Mouse (Mus musculus): Measurements from ENCODE around the gene Tnfrsf19. TPM values are rescaled to one million over a fixed set of nuclear protein-coding genes. Genes with fewer than 3 reads are reported as not detected.

Tnfrsf19 gene
- polyA plus RNA-seq, 1 experiment from 2014 or later, result 127 TPM

GRCm38 (mm10) chr14:60976231-60976630 is 70.1 kb downstream of the Tnfrsf19 start:
- Histone ChIP-seq H3K27ac (ENCODE audit: low read depth, low read length) (no peak overlapping the region), H3K9ac (ENCODE audit: low read length) (no peak overlapping the region), H3K27me3 (ENCODE audit: control insufficient read depth, insufficient read depth, low read length) (no peaks in the 10 kb centered on the region), H3K4me3 (ENCODE audit: low read depth, low read length) (no peak overlapping the region), H3K4me1 (replicated peaks; ENCODE audit: control insufficient read depth, insufficient read depth, low read length) (no peaks in the 10 kb centered on the region), H3K9me3 (ENCODE audit: control insufficient read depth, low read length) (no peaks in the 10 kb centered on the region), H3K4me2 (ENCODE audit: low read depth, low read length, severe bottlenecking) (no peak overlapping the region), H3K36me3 (ENCODE audit: control insufficient read depth, insufficient read depth, low read length) (peaks cover 15% of the 10 kb centered on the region; the same call in 1 of the 2 replicates)
- DNase-seq (ENCODE audit: low spot score), result no peak
- 86% methylated on average over 3 of the region's 3 CpGs for WGBS
- ATAC-seq (replicated peaks; ENCODE audit: low FRiP score), result no peak

GRCm38 (mm10) chr14:60975736-60976135 is 70.6 kb downstream of the Tnfrsf19 start:
- H3K4me2 ChIP-seq (ENCODE audit: low read depth, low read length, severe bottlenecking), result no peak overlapping the region
- ATAC-seq (replicated peaks; ENCODE audit: low FRiP score) (no peak), DNase-seq (ENCODE audit: low spot score) (no peak)
- H3K9me3 ChIP-seq (ENCODE audit: control insufficient read depth, low read length), result no peaks in the 10 kb centered on the region
- H3K27ac ChIP-seq (ENCODE audit: low read depth, low read length), result no peak overlapping the region
- H3K9ac ChIP-seq (ENCODE audit: low read length), result no peak overlapping the region
- H3K4me1 ChIP-seq (replicated peaks; ENCODE audit: control insufficient read depth, insufficient read depth, low read length), result no peaks in the 10 kb centered on the region
- no peak overlapping the region for H3K4me3 ChIP-seq (ENCODE audit: low read depth, low read length)
- peaks cover 16% of the 10 kb centered on the region; the same call in 1 of the 2 replicates for H3K36me3 ChIP-seq (ENCODE audit: control insufficient read depth, insufficient read depth, low read length)
- no peaks in the 10 kb centered on the region for H3K27me3 ChIP-seq (ENCODE audit: control insufficient read depth, insufficient read depth, low read length)
- WGBS, result 85% methylated on average over 3 of the region's 3 CpGs

- DNase-seq (ENCODE audit: low spot score) (no peak), ATAC-seq (replicated peaks; ENCODE audit: low FRiP score) (no peak)
- H3K9ac ChIP-seq (ENCODE audit: low read length), result no peak overlapping the region
- 94% methylated on average over 9 of the region's 9 CpGs for WGBS
- no peak overlapping the region for H3K4me2 ChIP-seq (ENCODE audit: low read depth, low read length, severe bottlenecking)
- H3K27ac ChIP-seq (ENCODE audit: low read depth, low read length), result no peak overlapping the region
- no peaks in the 10 kb centered on the region for H3K4me1 ChIP-seq (replicated peaks; ENCODE audit: control insufficient read depth, insufficient read depth, low read length)
- H3K9me3 ChIP-seq (ENCODE audit: control insufficient read depth, low read length), result no peaks in the 10 kb centered on the region
- no peak overlapping the region for H3K4me3 ChIP-seq (ENCODE audit: low read depth, low read length)
- H3K27me3 ChIP-seq (ENCODE audit: control insufficient read depth, insufficient read depth, low read length), result no peaks in the 10 kb centered on the region
- H3K36me3 ChIP-seq (ENCODE audit: control insufficient read depth, insufficient read depth, low read length), result peaks cover 20% of the 10 kb centered on the region; the same call in 1 of the 2 replicates
Observed at GRCm38 (mm10) chr14:60970961-60971360, 75.3 kb downstream of the Tnfrsf19 start.

- 90% methylated on average over 4 of the region's 4 CpGs for WGBS
- no peaks in the 10 kb centered on the region for H3K4me1 ChIP-seq (replicated peaks; ENCODE audit: control insufficient read depth, insufficient read depth, low read length)
- H3K4me2 ChIP-seq (ENCODE audit: low read depth, low read length, severe bottlenecking), result no peak overlapping the region
- no peak for DNase-seq (ENCODE audit: low spot score)
- H3K27me3 ChIP-seq (ENCODE audit: control insufficient read depth, insufficient read depth, low read length), result no peaks in the 10 kb centered on the region
- H3K4me3 ChIP-seq (ENCODE audit: low read depth, low read length), result no peak overlapping the region
- H3K9ac ChIP-seq (ENCODE audit: low read length), result no peak overlapping the region
- H3K9me3 ChIP-seq (ENCODE audit: control insufficient read depth, low read length), result no peaks in the 10 kb centered on the region
- H3K36me3 ChIP-seq (ENCODE audit: control insufficient read depth, insufficient read depth, low read length), result peaks cover 7% of the 10 kb centered on the region; the same call in 1 of the 2 replicates
- no peak for ATAC-seq (replicated peaks; ENCODE audit: low FRiP score)
- H3K27ac ChIP-seq (ENCODE audit: low read depth, low read length), result no peak overlapping the region
Observed at GRCm38 (mm10) chr14:60966061-60966460, 80.2 kb downstream of the Tnfrsf19 start.

- Histone ChIP-seq H3K4me1 (replicated peaks; ENCODE audit: control insufficient read depth, insufficient read depth, low read length) (no peaks in the 10 kb centered on the region), H3K9ac (ENCODE audit: low read length) (no peak overlapping the region), H3K4me2 (ENCODE audit: low read depth, low read length, severe bottlenecking) (no peak overlapping the region), H3K27ac (ENCODE audit: low read depth, low read length) (no peak overlapping the region), H3K27me3 (ENCODE audit: control insufficient read depth, insufficient read depth, low read length) (no peaks in the 10 kb centered on the region), H3K4me3 (ENCODE audit: low read depth, low read length) (no peak overlapping the region), H3K36me3 (ENCODE audit: control insufficient read depth, insufficient read depth, low read length) (peaks cover 2% of the 10 kb centered on the region; the same call in 1 of the 2 replicates), H3K9me3 (ENCODE audit: control insufficient read depth, low read length) (no peaks in the 10 kb centered on the region)
- WGBS, result 85% methylated on average over 7 of the region's 7 CpGs
- ATAC-seq (replicated peaks; ENCODE audit: low FRiP score) (no peak), DNase-seq (ENCODE audit: low spot score) (no peak)
Observed at GRCm38 (mm10) chr14:60964016-60964810, 82.1 kb downstream of the Tnfrsf19 start.

- Histone ChIP-seq H3K9me3 (ENCODE audit: control insufficient read depth, low read length) (no peaks in the 10 kb centered on the region), H3K4me2 (ENCODE audit: low read depth, low read length, severe bottlenecking) (no peak overlapping the region), H3K27me3 (ENCODE audit: control insufficient read depth, insufficient read depth, low read length) (no peaks in the 10 kb centered on the region), H3K4me3 (ENCODE audit: low read depth, low read length) (no peak overlapping the region), H3K4me1 (replicated peaks; ENCODE audit: control insufficient read depth, insufficient read depth, low read length) (no peaks in the 10 kb centered on the region), H3K36me3 (ENCODE audit: control insufficient read depth, insufficient read depth, low read length) (no peaks in the 10 kb centered on the region; the same call in 1 of the 2 replicates), H3K9ac (ENCODE audit: low read length) (no peak overlapping the region), H3K27ac (ENCODE audit: low read depth, low read length) (no peak overlapping the region)
- DNase-seq (ENCODE audit: low spot score) (no peak), ATAC-seq (replicated peaks; ENCODE audit: low FRiP score) (no peak)
Observed at GRCm38 (mm10) chr14:60957611-60958157, 88.6 kb downstream of the Tnfrsf19 start.

- no peak for DNase-seq (ENCODE audit: low spot score)
- 91% methylated on average over 4 of the region's 4 CpGs for WGBS
Observed at GRCm38 (mm10) chr14:60937481-60938039, 108.7 kb downstream of the Tnfrsf19 start.

GRCm38 (mm10) chr14:60935705-60936104 is 110.6 kb downstream of the Tnfrsf19 start:
- no peak for ATAC-seq (replicated peaks; ENCODE audit: low FRiP score)
- Histone ChIP-seq H3K36me3 (ENCODE audit: control insufficient read depth, insufficient read depth, low read length) (no peaks in the 10 kb centered on the region), H3K27ac (ENCODE audit: low read depth, low read length) (no peak overlapping the region), H3K27me3 (ENCODE audit: control insufficient read depth, insufficient read depth, low read length) (no peaks in the 10 kb centered on the region), H3K4me1 (replicated peaks; ENCODE audit: control insufficient read depth, insufficient read depth, low read length) (no peaks in the 10 kb centered on the region), H3K4me3 (ENCODE audit: low read depth, low read length) (no peak overlapping the region), H3K4me2 (ENCODE audit: low read depth, low read length, severe bottlenecking) (no peak overlapping the region), H3K9ac (ENCODE audit: low read length) (no peak overlapping the region), H3K9me3 (ENCODE audit: control insufficient read depth, low read length) (no peaks in the 10 kb centered on the region)
- no peak for DNase-seq (ENCODE audit: low spot score)
- WGBS, result 87% methylated on average over 5 of the region's 5 CpGs

More at GRCm38 (mm10) chr14:60937481-60938039, 108.7 kb downstream of the Tnfrsf19 start:
- no peak overlapping the region for H3K4me2 ChIP-seq (ENCODE audit: low read depth, low read length, severe bottlenecking)
- H3K36me3 ChIP-seq (ENCODE audit: control insufficient read depth, insufficient read depth, low read length), result no peaks in the 10 kb centered on the region
- ATAC-seq (replicated peaks; ENCODE audit: low FRiP score), result no peak
- no peak overlapping the region for H3K4me3 ChIP-seq (ENCODE audit: low read depth, low read length)
- H3K4me1 ChIP-seq (replicated peaks; ENCODE audit: control insufficient read depth, insufficient read depth, low read length), result no peaks in the 10 kb centered on the region
- no peak overlapping the region for H3K27ac ChIP-seq (ENCODE audit: low read depth, low read length)
- H3K9ac ChIP-seq (ENCODE audit: low read length), result no peak overlapping the region
- no peaks in the 10 kb centered on the region for H3K27me3 ChIP-seq (ENCODE audit: control insufficient read depth, insufficient read depth, low read length)
- no peaks in the 10 kb centered on the region for H3K9me3 ChIP-seq (ENCODE audit: control insufficient read depth, low read length)

Measured in forebrain, embryonic 11.5 days (tissue).